Mouse (Mus musculus): Measurements from ENCODE around the gene Txn2.
"Not testable (repeated sequence)": the region's sequence is repeated elsewhere in the genome, so short reads cannot be mapped to it uniquely, and the experiment has no call there.

Gene Txn2

DNA sequence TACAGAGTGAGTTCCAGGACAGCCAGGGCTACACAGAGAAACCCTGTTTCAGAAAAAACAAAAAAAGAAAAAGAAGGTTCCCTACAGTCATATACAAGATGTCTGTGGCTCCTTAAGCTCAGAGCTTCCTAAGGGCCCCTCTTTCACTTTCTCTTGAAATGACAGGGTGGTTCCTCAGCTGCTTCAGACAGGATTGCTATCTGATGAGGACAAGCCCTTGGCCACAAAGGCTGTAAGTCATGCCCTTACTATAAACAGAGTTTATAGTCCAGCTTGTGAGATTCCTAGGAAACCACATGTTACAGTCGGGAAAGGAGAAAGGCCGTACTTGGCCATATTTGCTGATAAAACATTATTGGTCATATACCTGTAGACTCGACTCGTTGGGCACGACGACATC is 52.9 kb downstream of the Txn2 start:
- no peak for DNase-seq (ENCODE audit: low spot score)

GRCm38 (mm10) chr15:77874807-77875206 is 54.0 kb downstream of the Txn2 start:
- DNase-seq (ENCODE audit: low spot score), result no peak

DNA sequence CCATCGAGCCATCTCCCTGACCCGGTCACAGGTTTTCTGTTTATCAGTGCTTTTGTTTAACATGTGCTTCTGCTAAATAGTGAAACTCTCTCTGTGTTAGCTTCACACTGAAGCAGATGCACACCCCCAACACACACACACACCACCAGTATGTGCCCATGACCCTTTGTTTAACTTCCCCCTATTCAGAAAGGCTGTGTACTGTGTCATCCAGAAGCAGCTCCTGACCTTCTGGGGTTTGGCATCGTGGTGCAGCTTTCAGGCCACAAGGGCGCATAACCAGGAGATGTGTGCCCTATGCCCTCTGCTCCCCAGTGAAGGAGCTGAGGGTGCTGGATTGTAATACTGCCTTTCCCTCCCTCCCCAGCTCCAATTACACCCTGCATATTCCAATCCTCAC is 54.5 kb downstream of the Txn2 start:
- DNase-seq (ENCODE audit: low spot score), result no peak

- no peak for DNase-seq (ENCODE audit: low spot score)
Observed at GRCm38 (mm10) chr15:77873564-77873963, 55.2 kb downstream of the Txn2 start.

DNA sequence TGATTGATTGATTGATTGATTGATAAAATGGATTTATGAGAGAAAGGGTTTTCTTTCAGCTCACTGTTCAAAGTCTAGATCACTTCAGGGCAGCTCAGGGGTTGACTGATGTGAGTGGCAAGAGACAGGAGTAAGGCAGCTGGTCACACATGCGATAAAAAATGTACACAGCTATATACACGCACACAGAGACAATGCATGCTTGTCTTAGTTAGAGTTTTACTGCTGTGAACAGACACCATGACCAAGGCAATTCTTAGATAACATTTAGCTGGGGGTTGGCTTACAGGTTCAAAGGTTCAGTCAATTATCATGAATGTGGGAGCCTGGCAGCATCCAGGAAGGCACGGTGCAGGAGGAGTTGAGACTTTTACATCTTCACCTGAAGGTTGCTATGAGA is 55.8 kb downstream of the Txn2 start:
- DNase-seq (ENCODE audit: low spot score), result no peak

DNA sequence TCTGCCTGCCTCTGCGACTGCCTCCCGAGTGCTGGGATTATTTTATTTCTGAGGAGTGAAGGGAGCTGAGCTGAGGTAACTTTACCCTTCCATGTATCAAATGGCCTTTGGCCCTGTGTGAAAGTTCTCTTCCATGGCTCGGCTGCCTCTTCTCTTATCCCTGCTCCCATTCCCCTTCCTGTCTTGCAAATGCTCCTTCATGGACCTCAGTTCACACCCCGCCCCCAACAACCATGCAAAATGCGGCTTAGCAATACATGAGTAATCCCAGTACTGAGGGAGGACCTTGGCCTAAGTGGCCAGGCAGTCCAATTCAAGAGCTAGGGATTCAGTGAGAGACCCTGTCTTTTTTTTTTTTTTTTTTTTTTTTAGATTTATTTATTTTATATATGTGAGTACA is 60.5 kb downstream of the Txn2 start:
- DNase-seq (ENCODE audit: low spot score), result no peak

DNA sequence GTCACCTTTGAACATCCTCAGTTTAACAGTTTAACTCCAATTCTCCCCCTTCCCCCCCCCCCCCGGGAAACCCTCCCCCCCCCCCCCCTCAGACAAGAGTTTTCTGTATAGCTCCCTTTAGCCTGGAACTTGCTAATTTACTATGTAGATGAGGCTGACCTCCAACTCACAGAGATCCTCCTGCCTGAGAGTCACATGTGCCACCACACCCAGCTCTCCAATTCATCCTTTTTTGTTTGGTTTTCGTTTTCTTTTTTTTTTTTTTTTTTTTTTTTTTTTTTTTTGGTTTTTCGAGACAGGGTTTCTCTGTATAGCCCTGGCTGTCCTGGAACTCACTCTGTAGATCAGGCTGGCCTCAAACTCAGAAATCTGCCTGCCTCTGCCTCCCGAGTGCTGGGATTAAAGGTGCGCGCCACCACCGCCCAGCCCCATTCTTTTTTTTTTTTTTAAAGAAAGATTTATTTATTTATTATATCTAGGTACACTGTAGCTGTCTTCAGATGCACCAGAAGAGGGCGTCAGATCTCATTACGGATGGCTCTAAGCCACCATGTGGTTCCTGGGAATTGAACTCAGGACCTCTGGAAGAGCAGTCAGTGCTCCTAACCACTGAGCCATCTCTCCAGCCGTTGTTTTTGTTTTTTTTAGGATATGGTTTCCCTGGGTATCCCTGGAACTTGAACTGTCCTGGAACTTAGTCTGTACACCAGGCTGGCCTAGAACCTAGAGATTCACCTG is 61.4 kb downstream of the Txn2 start:
- DNase-seq (ENCODE audit: low spot score), result not testable (repeated sequence)

DNA sequence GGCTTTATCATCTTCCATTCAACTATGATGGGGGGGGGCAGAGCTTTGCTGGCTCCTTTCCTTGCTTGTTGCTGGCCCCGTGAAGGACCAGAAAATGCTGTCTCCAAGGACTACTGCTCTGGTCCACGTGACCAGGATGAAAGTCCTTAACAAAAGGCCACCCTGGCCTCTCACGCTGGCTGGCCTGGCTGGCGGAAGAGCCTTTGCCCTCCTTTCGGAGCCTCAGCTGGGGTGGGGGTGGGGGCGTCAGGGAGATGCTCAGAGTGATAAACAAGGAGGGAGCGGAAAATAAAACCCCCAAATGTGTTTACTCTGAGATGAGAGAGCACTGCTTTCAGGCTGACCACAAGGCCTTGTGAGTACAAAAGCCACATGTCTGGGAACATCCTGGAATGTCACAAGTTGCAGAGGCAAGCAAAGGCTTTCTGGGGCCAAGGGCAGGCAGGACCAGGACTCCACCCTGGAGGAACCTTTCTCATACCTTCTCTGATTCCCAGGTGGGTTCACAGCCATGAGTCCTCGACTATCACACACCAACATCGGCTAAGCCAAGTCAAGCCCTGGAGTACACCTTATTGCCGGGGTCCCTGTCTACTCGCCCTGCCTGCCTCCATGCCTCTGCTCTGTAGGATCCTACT is 62.1 kb downstream of the Txn2 start:
- DNase-seq (ENCODE audit: low spot score), result no peak
